Mouse (Mus musculus) adrenal gland, postnatal 10 days (tissue): ENCODE data around the gene Olfr1058. TPM values are rescaled to one million over a fixed set of nuclear protein-coding genes. Genes with fewer than 3 reads are reported as not detected.
"Not testable (repeated sequence)": the region's sequence is repeated elsewhere in the genome, so short reads cannot be mapped to it uniquely, and the experiment has no call there.

Source experiments
- DNase-seq: peaks from one replicate; pipeline ENCODE4 v3.0.0; 2021; ENCODE audit warnings: mixed read lengths
- long read RNA-seq, 2 experiments: library from polyadenylated mRNA; stranded (forward); transcript quantifications; one replicate each; pipeline ENCODE4 v2.0.0; 2021
- total RNA-seq, 2 experiments: library from RNA; stranded (reverse); gene quantifications; 2 replicates each; pipeline ENCODE4 v1.2.3; 2021

Olfr1058 gene
- total RNA-seq, result not detected
- long read RNA-seq, experiment 1, result 0 reads
- long read RNA-seq, experiment 2, result 0 reads

- DNase-seq, result not testable (repeated sequence)
These were observed at the start of gene Olfr1058 for GRCm38 (mm10) chr2:86388461-86388860. Olfr1058 (minus strand) TSS chr2:86388561.

DNA sequence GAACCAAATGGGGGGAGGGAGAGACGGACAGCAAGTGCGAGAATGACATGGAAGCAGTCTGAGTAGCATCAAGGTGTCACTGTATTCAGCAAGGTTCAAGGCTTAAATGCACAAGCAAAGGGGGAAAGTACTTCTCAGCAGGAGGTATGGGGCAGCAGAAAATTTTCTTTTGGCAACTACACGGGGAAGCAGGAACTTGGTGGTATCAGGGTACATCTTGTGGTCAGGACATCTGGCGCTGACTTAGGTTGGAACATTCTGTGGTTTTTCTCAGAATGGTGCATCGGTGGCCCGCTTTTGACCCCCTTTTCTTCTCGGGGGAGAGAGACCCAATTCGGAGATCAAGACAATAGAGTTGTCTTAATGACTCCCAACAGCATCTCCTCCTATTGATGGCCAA, 40.1 kb upstream of the Olfr1058 start:
- not testable (repeated sequence) for DNase-seq

DNA sequence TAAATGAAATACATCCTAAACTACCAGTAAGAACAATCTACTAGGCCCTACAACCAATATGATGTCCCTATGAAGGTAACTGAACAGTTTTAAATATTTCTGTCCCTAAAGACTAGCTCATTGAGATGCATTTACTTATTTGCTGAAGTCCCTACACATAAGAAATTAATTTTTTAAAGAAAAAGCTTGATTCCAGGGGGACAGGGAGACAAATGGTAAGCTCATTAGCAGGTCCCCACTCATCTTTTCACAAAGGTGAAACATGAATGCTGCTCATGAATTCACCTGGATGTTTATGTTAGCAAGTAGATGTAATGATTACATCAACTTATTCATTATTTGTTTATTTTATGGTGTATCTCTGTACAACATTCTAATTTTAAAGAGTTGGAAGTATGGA, 38.3 kb upstream of the Olfr1058 start, which contains the start of gene Olfr1062:
Olfr1062 (minus strand) TSS at position 101 of the 400 bp plus-strand sequence.
- DNase-seq, result not testable (repeated sequence)

DNA sequence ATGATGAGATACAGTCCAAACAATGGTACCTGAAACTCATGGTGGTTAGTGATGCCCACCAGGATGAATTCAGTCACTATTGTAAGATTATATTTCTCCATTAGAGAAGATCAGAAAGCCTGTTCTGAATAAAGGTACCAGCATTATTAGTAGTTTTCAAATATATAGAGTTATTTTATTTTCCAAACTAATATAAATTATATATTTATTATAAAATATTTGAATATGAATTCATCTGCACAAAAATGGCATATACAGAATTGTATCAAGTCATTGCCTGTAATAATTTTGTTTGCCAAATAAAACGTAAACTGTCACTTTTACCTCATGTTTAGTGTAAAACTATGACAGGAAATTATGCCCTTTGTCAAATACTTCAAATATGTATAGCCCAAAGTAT, 25.6 kb upstream of the Olfr1058 start, which contains the start of gene Olfr1061:
Olfr1061 (minus strand) TSS at position 101 of the 400 bp plus-strand sequence.
- DNase-seq, result no peak

- DNase-seq, result no peak
These were observed 6.8 kb upstream of the Olfr1058 start for GRCm38 (mm10) chr2:86395114-86395513.

DNA sequence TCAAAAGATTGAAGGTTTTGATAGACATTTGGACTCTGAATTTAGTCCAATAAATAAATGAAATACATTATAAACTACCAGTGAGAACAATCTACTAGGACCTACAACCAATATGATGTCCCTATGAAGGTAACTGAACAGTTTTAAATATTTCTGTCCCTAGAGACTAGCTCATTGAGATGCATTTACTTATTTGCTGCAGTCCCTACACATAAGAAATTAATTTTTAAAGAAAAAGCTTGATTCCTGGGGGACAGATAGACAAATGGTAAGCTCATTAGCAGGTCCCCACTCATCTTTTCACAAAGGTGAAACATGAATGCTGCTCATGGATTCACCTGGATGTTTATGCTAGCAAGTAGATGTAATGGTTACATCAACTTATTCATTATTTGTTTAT, 10.1 kb downstream of the Olfr1058 start, which contains the start of gene Olfr1057:
Olfr1057 (minus strand) TSS at position 101 of the 400 bp plus-strand sequence.
- DNase-seq, result no peak

- DNase-seq, result not testable (repeated sequence)
These were observed 22.0 kb downstream of the Olfr1058 start for GRCm38 (mm10) chr2:86366342-86366741.

DNA sequence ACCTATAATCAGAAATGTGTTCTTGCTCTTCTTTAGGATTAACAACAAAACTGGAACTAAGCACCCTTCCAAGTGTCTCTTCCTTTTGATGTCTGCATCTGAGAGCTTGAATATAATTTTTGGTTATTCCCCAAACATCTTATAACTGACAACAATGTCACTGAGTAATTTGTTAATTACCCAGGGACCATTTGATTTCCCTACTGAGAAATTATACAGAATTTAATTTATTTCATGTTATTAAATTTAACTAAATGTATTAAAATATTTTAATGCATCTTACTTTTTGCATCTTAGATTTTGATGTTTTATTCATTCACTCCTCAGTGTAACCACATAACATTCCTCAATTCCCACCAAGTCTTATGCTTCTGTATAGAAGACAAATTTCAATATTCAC, 26.0 kb downstream of the Olfr1058 start, which contains the start of gene Olfr1056:
Olfr1056 (minus strand) TSS at position 101 of the 400 bp plus-strand sequence.
- DNase-seq, result no peak

- DNase-seq, result not testable (repeated sequence)
These were observed 36.6 kb downstream of the Olfr1058 start for GRCm38 (mm10) chr2:86351751-86352150.

DNA sequence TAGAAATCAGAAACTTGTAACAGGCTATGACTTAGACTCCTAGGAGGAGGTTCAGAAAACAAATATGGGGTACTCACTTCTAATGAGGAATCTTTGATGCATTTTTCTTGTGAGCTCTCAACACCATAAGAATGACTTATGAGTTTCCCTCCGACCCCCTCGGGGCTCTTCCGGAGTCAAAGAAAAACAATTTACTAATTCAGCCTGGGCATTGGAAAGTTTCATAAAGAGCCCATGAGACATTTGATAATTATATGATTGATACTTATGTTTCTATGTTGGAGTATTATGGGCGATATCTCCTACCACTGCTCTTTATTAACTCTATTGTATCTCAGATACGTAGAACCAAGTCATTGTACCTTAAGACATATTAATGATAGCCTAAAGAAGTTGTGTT, 38.2 kb downstream of the Olfr1058 start, which contains the start of gene Olfr1055:
Olfr1055 (minus strand) TSS at position 101 of the 400 bp plus-strand sequence.
- no peak for DNase-seq

DNA sequence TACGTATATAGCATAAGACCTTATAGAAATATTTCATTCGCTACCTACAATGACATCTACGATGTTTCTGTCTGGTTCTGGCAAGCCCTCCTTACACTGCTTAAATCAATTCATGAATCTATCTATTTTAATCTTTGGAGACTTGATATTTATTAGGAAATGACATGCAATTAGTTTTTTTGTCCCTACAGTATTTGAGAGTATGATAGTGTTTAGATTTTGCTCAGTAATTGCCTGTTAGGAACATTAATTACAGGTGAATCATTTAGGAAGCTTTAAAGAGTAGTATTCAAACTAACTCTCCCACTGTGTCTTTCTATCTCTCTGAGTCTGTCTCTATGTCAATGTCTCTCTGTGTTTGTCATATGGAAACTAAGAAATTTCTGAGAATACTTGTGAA, 53.0 kb downstream of the Olfr1058 start, which contains the start of gene Olfr1054:
Olfr1054 (minus strand) TSS at position 101 of the 400 bp plus-strand sequence.
- DNase-seq, result no peak

Other genes starting within 250 kb of the Olfr1058 start
- gene Olfr1040, start 241.8 kb downstream of the Olfr1058 start, total RNA-seq, result not detected
- not detected for gene Olfr1042, start 226.7 kb downstream of the Olfr1058 start, total RNA-seq
- not detected for gene Olfr1043, start 221.0 kb downstream of the Olfr1058 start, total RNA-seq
- gene Olfr1044, start 210.7 kb downstream of the Olfr1058 start, total RNA-seq, result not detected
- not detected for gene Olfr52, start 202.9 kb downstream of the Olfr1058 start, total RNA-seq
- not detected for gene Olfr1045, start 185.6 kb downstream of the Olfr1058 start, total RNA-seq
- not detected for gene Olfr1046, start 169.2 kb downstream of the Olfr1058 start, total RNA-seq
- not detected for gene Olfr1047, start 157.2 kb downstream of the Olfr1058 start, total RNA-seq
- not detected for gene Olfr1048, start 148.3 kb downstream of the Olfr1058 start, total RNA-seq
- gene Olfr1049, start 130.2 kb downstream of the Olfr1058 start, total RNA-seq, result not detected
- gene Olfr1051, start 109.5 kb downstream of the Olfr1058 start, total RNA-seq, result not detected
- gene Olfr1052, start 96.1 kb downstream of the Olfr1058 start, total RNA-seq, result not detected
- gene Olfr1053, start 73.3 kb downstream of the Olfr1058 start, total RNA-seq, result not detected
- gene Olfr1054, start 53.1 kb downstream of the Olfr1058 start, total RNA-seq, result not detected
- not detected for gene Olfr1055, start 38.3 kb downstream of the Olfr1058 start, total RNA-seq
- gene Olfr1056, start 26.1 kb downstream of the Olfr1058 start, total RNA-seq, result not detected
- gene Olfr1057, start 10.2 kb downstream of the Olfr1058 start, total RNA-seq, result not detected
- gene Olfr1061, start 25.5 kb upstream of the Olfr1058 start, total RNA-seq, result not detected
- gene Olfr1062, start 38.2 kb upstream of the Olfr1058 start, total RNA-seq, result not detected
- not detected for gene Olfr1065, start 62.0 kb upstream of the Olfr1058 start, total RNA-seq
- not detected for gene Olfr1066, start 67.7 kb upstream of the Olfr1058 start, total RNA-seq
- not detected for gene Olfr228, start 98.8 kb upstream of the Olfr1058 start, total RNA-seq
- not detected for gene Olfr1076, start 119.9 kb upstream of the Olfr1058 start, total RNA-seq
- not detected for gene Olfr1079, start 153.9 kb upstream of the Olfr1058 start, total RNA-seq
- not detected for gene Olfr1080, start 169.7 kb upstream of the Olfr1058 start, total RNA-seq
- gene Olfr1082, start 210.4 kb upstream of the Olfr1058 start, total RNA-seq, result not detected